Mouse (Mus musculus): Measurements from ENCODE around the gene Sgip1. TPM values are rescaled to one million over a fixed set of nuclear protein-coding genes. Genes with fewer than 3 reads are reported as not detected.

Sgip1 gene
- polyA plus RNA-seq, 1 experiment: 0.63 TPM

DNA sequence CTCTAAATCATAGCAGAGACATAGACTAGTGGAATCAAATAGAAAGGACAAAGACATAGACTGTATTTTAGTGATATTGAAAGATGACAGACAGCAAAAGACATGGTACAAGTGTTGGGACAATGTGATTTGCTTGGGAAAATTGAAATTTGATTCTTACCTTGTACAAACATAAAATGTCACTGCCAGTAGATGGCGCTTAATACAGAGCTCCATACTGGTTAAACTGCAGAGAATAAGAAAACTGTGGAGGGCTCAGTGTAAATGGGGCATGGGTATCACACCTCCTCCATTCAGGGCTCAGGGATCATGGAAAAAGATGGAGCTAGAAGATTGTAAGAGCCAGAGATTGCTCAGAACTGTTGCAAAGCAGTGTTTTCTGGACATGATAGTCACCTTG lies 21.6 kb upstream of the Sgip1 start:
- no peak for DNase-seq
- Histone ChIP-seq H3K4me1 (replicated peaks; ENCODE audit: control insufficient read depth, insufficient read depth, low read length) (no peaks in the 10 kb centered on the region), H3K27ac (ENCODE audit: control insufficient read depth, insufficient read depth, low read length) (no peak overlapping the region), H3K36me3 (ENCODE audit: control insufficient read depth, insufficient read depth, low read length) (no peaks in the 10 kb centered on the region), H3K4me3 (ENCODE audit: control insufficient read depth, insufficient read depth, low read length) (no peak overlapping the region), H3K27me3 (ENCODE audit: control insufficient read depth, insufficient read depth, low read length) (no peaks in the 10 kb centered on the region)
- TF ChIP-seq CTCF (IDR thresholded peaks at IDR 0.05; ENCODE audit: borderline replicate concordance, control insufficient read depth, extremely low read depth, insufficient read depth, low read length, poor library complexity) (no peak), POLR2A (IDR thresholded peaks at IDR 0.05; ENCODE audit: control insufficient read depth, extremely low read depth, insufficient read depth, low read length, poor library complexity) (no peak)
- 26% methylated on average over 1 of the region's 1 CpGs for WGBS

DNA sequence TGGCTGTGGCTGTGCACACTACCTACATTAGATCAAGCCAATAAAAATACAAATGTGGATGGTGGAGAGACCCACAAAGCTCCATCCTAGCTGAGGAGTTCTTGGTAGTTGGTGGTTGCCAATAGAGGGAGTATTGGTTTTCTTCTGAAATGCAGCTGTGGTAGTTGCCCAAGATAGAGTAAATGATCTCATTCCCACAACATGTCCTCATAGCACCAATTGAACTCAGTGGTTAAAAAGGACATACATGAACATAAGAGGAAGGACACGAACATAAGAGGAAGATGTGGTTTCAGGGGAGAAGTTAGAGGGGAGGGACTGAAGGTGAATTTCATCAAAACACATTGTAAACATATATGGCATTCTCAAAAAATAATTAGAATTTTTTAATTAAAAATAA lies 21.1 kb upstream of the Sgip1 start:
- Histone ChIP-seq H3K27ac (ENCODE audit: control insufficient read depth, insufficient read depth, low read length) (no peak overlapping the region), H3K36me3 (ENCODE audit: control insufficient read depth, insufficient read depth, low read length) (no peaks in the 10 kb centered on the region), H3K27me3 (ENCODE audit: control insufficient read depth, insufficient read depth, low read length) (no peaks in the 10 kb centered on the region), H3K4me3 (ENCODE audit: control insufficient read depth, insufficient read depth, low read length) (no peak overlapping the region), H3K4me1 (replicated peaks; ENCODE audit: control insufficient read depth, insufficient read depth, low read length) (no peaks in the 10 kb centered on the region)
- no peak for TF ChIP-seq POLR2A (IDR thresholded peaks at IDR 0.05; ENCODE audit: control insufficient read depth, extremely low read depth, insufficient read depth, low read length, poor library complexity)
- TF ChIP-seq CTCF (IDR thresholded peaks at IDR 0.05; ENCODE audit: borderline replicate concordance, control insufficient read depth, extremely low read depth, insufficient read depth, low read length, poor library complexity): no peak
- WGBS: 12% methylated on average over 1 of the region's 1 CpGs
- no peak for DNase-seq

DNA sequence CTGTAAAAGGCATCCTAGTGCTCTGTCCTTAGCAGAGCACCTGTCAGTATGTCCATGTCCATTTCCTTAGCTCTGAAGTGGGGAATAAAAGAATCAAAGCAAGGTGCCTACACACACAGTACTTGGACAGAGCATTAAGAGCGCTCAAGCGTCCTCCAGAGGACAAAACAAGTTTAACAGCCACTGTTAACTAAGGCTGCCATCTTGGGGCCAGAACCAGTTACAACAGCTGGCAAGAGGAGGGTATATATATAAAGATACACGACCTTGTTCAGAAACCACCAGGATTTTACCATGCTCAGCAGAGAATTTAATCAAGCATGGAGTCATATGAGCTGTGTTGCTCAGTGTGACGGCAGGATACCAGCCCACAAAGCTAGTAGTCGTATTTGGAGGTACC lies 16.7 kb upstream of the Sgip1 start:
- WGBS: 88% methylated on average over 5 of the region's 5 CpGs
- Histone ChIP-seq H3K27ac (ENCODE audit: control insufficient read depth, insufficient read depth, low read length) (no peak overlapping the region), H3K4me1 (replicated peaks; ENCODE audit: control insufficient read depth, insufficient read depth, low read length) (no peaks in the 10 kb centered on the region), H3K36me3 (ENCODE audit: control insufficient read depth, insufficient read depth, low read length) (no peaks in the 10 kb centered on the region), H3K27me3 (ENCODE audit: control insufficient read depth, insufficient read depth, low read length) (no peaks in the 10 kb centered on the region), H3K4me3 (ENCODE audit: control insufficient read depth, insufficient read depth, low read length) (no peak overlapping the region)
- DNase-seq: no peak
- TF ChIP-seq CTCF (IDR thresholded peaks at IDR 0.05; ENCODE audit: borderline replicate concordance, control insufficient read depth, extremely low read depth, insufficient read depth, low read length, poor library complexity) (no peak), POLR2A (IDR thresholded peaks at IDR 0.05; ENCODE audit: control insufficient read depth, extremely low read depth, insufficient read depth, low read length, poor library complexity) (no peak)

DNA sequence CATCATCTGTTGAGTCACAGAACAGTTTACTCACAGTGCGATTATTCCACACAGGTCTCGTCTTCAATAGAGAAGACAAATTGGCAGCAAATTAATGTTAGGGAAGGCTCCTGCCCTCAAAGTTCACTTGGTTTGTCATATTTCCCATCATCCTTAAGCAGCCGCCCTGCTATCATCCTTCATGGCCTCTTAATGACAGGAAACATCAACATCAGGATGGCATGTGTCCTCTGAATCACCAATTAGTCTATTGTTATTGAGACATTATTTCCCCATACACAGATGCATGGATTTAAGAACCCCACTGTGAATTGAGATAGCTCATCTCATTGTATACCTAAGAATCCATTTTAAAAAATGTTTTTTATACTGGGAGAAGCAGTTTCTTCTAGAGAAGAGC lies 10.1 kb upstream of the Sgip1 start:
- Histone ChIP-seq H3K4me1 (replicated peaks; ENCODE audit: control insufficient read depth, insufficient read depth, low read length) (no peaks in the 10 kb centered on the region), H3K4me3 (ENCODE audit: control insufficient read depth, insufficient read depth, low read length) (no peak overlapping the region), H3K36me3 (ENCODE audit: control insufficient read depth, insufficient read depth, low read length) (no peaks in the 10 kb centered on the region), H3K27me3 (ENCODE audit: control insufficient read depth, insufficient read depth, low read length) (no peaks in the 10 kb centered on the region), H3K27ac (ENCODE audit: control insufficient read depth, insufficient read depth, low read length) (no peak overlapping the region)
- 94% methylated on average over 3 of the region's 3 CpGs for WGBS
- TF ChIP-seq CTCF (IDR thresholded peaks at IDR 0.05; ENCODE audit: borderline replicate concordance, control insufficient read depth, extremely low read depth, insufficient read depth, low read length, poor library complexity): no peak
- TF ChIP-seq POLR2A (IDR thresholded peaks at IDR 0.05; ENCODE audit: control insufficient read depth, extremely low read depth, insufficient read depth, low read length, poor library complexity): no peak
- DNase-seq: no peak

DNA sequence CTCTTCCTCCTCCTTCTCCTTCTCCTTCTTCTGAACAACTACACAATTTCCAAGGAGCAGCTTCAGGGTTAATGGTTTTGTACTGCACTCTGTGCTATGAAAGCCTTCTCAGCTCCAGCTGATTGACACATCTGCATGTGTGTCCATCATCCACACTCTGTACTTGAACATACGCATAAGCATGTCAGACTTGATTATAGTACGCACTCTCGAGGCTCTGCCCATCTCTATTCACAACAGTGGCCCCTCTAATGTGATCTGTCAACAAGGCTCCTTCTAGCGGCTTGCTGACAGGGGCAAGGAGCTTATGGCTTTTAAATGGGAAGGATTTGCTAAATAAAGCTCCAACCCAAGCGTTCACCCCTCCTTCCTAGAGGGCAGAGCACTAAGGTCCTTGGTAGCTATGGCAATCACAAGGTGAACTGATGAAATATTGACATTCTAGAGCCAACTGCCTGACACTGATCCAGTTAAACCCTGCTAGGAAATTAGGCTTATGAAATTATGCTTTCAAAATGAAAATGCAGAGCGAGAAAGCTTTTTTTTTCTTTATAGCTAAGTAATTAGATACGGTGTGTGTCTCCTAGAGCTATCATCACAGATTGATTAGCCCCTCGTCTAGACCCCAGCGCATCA lies 7.0 kb upstream of the Sgip1 start:
- H3K4me3 ChIP-seq (ENCODE audit: control insufficient read depth, insufficient read depth, low read length): no peak overlapping the region
- WGBS: 88% methylated on average over 9 of the region's 9 CpGs
- no peaks in the 10 kb centered on the region for H3K27me3 ChIP-seq (ENCODE audit: control insufficient read depth, insufficient read depth, low read length)
- no peak for DNase-seq
- no peaks in the 10 kb centered on the region for H3K36me3 ChIP-seq (ENCODE audit: control insufficient read depth, insufficient read depth, low read length)
- no peak overlapping the region for H3K27ac ChIP-seq (ENCODE audit: control insufficient read depth, insufficient read depth, low read length)
- no peaks in the 10 kb centered on the region for H3K4me1 ChIP-seq (replicated peaks; ENCODE audit: control insufficient read depth, insufficient read depth, low read length)
- TF ChIP-seq POLR2A (IDR thresholded peaks at IDR 0.05; ENCODE audit: control insufficient read depth, extremely low read depth, insufficient read depth, low read length, poor library complexity): no peak
- TF ChIP-seq CTCF (IDR thresholded peaks at IDR 0.05; ENCODE audit: borderline replicate concordance, control insufficient read depth, extremely low read depth, insufficient read depth, low read length, poor library complexity): no peak

DNA sequence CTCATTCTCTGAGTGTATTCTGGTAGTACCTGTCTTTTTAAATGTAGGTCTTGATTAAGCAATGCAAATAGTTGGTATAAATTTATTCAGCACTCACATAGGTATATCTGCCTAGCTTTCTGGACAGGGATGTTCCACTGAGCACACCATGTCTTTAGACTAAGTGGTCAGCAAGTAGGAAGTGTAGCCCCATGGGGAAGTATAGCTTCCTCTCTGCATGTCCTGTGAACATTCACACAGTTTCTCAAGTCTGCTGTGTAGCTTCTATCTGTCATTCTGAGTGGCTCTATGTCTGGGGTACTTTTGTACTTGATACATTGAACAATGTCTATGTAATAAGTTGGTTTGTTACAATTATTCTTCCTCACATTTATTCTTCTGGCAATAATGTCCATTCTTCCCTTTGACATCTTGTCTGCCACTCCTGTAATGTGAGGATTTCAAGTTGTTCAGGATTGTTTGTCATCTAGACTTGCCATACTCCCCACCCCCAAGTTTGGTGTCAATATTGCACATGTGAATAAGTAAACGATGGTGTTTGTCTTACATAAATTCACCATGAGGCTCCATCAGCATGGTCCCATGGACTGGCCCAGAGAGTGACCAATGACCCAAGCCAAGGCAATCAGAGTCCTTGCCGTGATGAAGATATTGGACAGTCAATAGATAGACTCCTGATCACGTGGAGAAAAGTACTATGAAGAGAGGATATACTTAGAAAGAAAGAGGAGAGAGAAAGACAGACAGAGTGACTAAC lies 12.4 kb downstream of the Sgip1 start:
- no peaks in the 10 kb centered on the region for H3K36me3 ChIP-seq (ENCODE audit: control insufficient read depth, insufficient read depth, low read length)
- DNase-seq: no peak
- no peaks in the 10 kb centered on the region for H3K4me1 ChIP-seq (replicated peaks; ENCODE audit: control insufficient read depth, insufficient read depth, low read length)
- TF ChIP-seq CTCF (IDR thresholded peaks at IDR 0.05; ENCODE audit: borderline replicate concordance, control insufficient read depth, extremely low read depth, insufficient read depth, low read length, poor library complexity): no peak
- TF ChIP-seq POLR2A (IDR thresholded peaks at IDR 0.05; ENCODE audit: control insufficient read depth, extremely low read depth, insufficient read depth, low read length, poor library complexity): no peak
- no peaks in the 10 kb centered on the region for H3K27me3 ChIP-seq (ENCODE audit: control insufficient read depth, insufficient read depth, low read length)
- 83% methylated on average over 3 of the region's 3 CpGs for WGBS
- H3K4me3 ChIP-seq (ENCODE audit: control insufficient read depth, insufficient read depth, low read length): no peak overlapping the region
- H3K27ac ChIP-seq (ENCODE audit: control insufficient read depth, insufficient read depth, low read length): no peak overlapping the region
